Mouse (Mus musculus) testis, adult 2 months (tissue): ENCODE measurements around the gene Fbln7. TPM values are rescaled to one million over a fixed set of nuclear protein-coding genes. Genes with fewer than 3 reads are reported as not detected.
A peak's percentile ranks its signal among the peaks of the same experiment; 100 is the strongest.

Experiments used
- H3K27ac ChIP-seq: fragments of 200-500 bp; 2 replicates; pipeline ENCODE4 v1.5.1; 2012; ENCODE audit warnings: low read depth, low read length; ENCODE audit not compliant: control insufficient read depth, insufficient read depth
- H3K27me3 ChIP-seq: fragments of 200-500 bp; 2 replicates; pipeline ENCODE4 v1.6.1; 2012; ENCODE audit warnings: mild to moderate bottlenecking, low read length, moderate library complexity; ENCODE audit not compliant: control insufficient read depth, insufficient read depth
- H3K36me3 ChIP-seq: fragments of 200-500 bp; 2 replicates; pipeline ENCODE4 v1.6.1; 2012; ENCODE audit warnings: mild to moderate bottlenecking, low read length; ENCODE audit not compliant: control insufficient read depth, insufficient read depth
- H3K4me1 ChIP-seq: fragments of 200-500 bp; 2 replicates; pipeline ENCODE4 v1.6.1; 2012; ENCODE audit warnings: low read length; ENCODE audit not compliant: control insufficient read depth, insufficient read depth
- H3K4me3 ChIP-seq: fragments of 200-500 bp; 2 replicates; pipeline ENCODE4 v1.5.1; 2012; ENCODE audit warnings: low read depth, mild to moderate bottlenecking, low read length, moderate library complexity, mixed read lengths; ENCODE audit not compliant: control insufficient read depth
- CTCF ChIP-seq: fragments of 200-500 bp; IDR thresholded peaks from 2 replicates; pipeline ENCODE4 v1.5.1; 2012; ENCODE audit warnings: low read depth, mild to moderate bottlenecking, inconsistent platforms, low read length, moderate library complexity; ENCODE audit not compliant: control insufficient read depth, insufficient read depth, insufficient replicate concordance
- POLR2A ChIP-seq: fragments of 200-500 bp; IDR thresholded peaks from 2 replicates; pipeline ENCODE4 v1.6.1; 2012; ENCODE audit warnings: low read depth, mild to moderate bottlenecking, inconsistent platforms, low read length, moderate library complexity; ENCODE audit not compliant: control insufficient read depth
- polyA plus RNA-seq: library from polyadenylated mRNA; depleted of rRNA; stranded (reverse); fragments of >200 nt; gene quantifications from 2 replicates; pipeline ENCODE4 v1.2.3, GENCODE M21; 2012

Gene Fbln7
- polyA plus RNA-seq, 1 experiment, result 0.20 TPM

GRCm38 (mm10) chr2:128872256-128872655 is 9.5 kb downstream of the Fbln7 start:
- H3K27ac ChIP-seq, result no peak overlapping the region

GRCm38 (mm10) chr2:128875526-128875925 is 12.7 kb downstream of the Fbln7 start:
- H3K27me3 ChIP-seq, result no peaks in the 10 kb centered on the region
- peaks cover 13% of the 10 kb centered on the region for H3K4me1 ChIP-seq
- no peak overlapping the region for H3K4me3 ChIP-seq
- no peak for TF ChIP-seq POLR2A
- no peak for TF ChIP-seq CTCF
- no peaks in the 10 kb centered on the region for H3K36me3 ChIP-seq
- H3K27ac ChIP-seq, result no peak overlapping the region

More at GRCm38 (mm10) chr2:128872256-128872655, 9.5 kb downstream of the Fbln7 start:
- H3K27me3 ChIP-seq, result no peaks in the 10 kb centered on the region
- no peaks in the 10 kb centered on the region for H3K36me3 ChIP-seq
- H3K4me3 ChIP-seq, result peak overlapping the region; percentile 43
- peaks cover 13% of the 10 kb centered on the region for H3K4me1 ChIP-seq
- TF ChIP-seq POLR2A (no peak), CTCF (no peak)

GRCm38 (mm10) chr2:128881236-128881635 is 18.5 kb downstream of the Fbln7 start:
- no peaks in the 10 kb centered on the region for H3K36me3 ChIP-seq
- H3K27me3 ChIP-seq, result no peaks in the 10 kb centered on the region
- H3K4me3 ChIP-seq, result no peak overlapping the region
- H3K27ac ChIP-seq, result no peak overlapping the region
- TF ChIP-seq CTCF, result no peak
- TF ChIP-seq POLR2A, result no peak
- H3K4me1 ChIP-seq, result no peaks in the 10 kb centered on the region

GRCm38 (mm10) chr2:128885225-128885811 is 22.5 kb downstream of the Fbln7 start:
- no peaks in the 10 kb centered on the region for H3K27me3 ChIP-seq
- TF ChIP-seq POLR2A (no peak), CTCF (no peak)

GRCm38 (mm10) chr2:128887866-128888550 is 25.2 kb downstream of the Fbln7 start:
- no peak for TF ChIP-seq POLR2A
- TF ChIP-seq CTCF, result no peak
- no peak overlapping the region for H3K4me3 ChIP-seq
- no peak overlapping the region for H3K27ac ChIP-seq
- H3K4me1 ChIP-seq, result no peaks in the 10 kb centered on the region
- H3K27me3 ChIP-seq, result no peaks in the 10 kb centered on the region
- H3K36me3 ChIP-seq, result no peaks in the 10 kb centered on the region

More at GRCm38 (mm10) chr2:128885225-128885811, 22.5 kb downstream of the Fbln7 start:
- Histone ChIP-seq H3K36me3 (no peaks in the 10 kb centered on the region), H3K27ac (no peak overlapping the region), H3K4me1 (no peaks in the 10 kb centered on the region), H3K4me3 (no peak overlapping the region)

GRCm38 (mm10) chr2:128890661-128891335 is 28.0 kb downstream of the Fbln7 start:
- Histone ChIP-seq H3K4me3 (no peak overlapping the region), H3K27ac (no peak overlapping the region), H3K36me3 (no peaks in the 10 kb centered on the region), H3K27me3 (no peaks in the 10 kb centered on the region), H3K4me1 (no peaks in the 10 kb centered on the region)
- TF ChIP-seq POLR2A, result no peak
- TF ChIP-seq CTCF, result peak; percentile 8; the same call in 1 of the 2 replicates

GRCm38 (mm10) chr2:128892180-128892721 is 29.5 kb downstream of the Fbln7 start:
- Histone ChIP-seq H3K27ac (no peak overlapping the region), H3K4me3 (peak overlapping the region; percentile 9; the same call in 1 of the 2 replicates), H3K27me3 (no peaks in the 10 kb centered on the region), H3K36me3 (no peaks in the 10 kb centered on the region), H3K4me1 (no peaks in the 10 kb centered on the region)
- TF ChIP-seq POLR2A, result no peak
- TF ChIP-seq CTCF, result no peak
